Mouse (Mus musculus) CD4-positive, CD25-positive, alpha-beta regulatory T cell (primary cell): ENCODE data around the gene Lelp1. TPM values are rescaled to one million over a fixed set of nuclear protein-coding genes. Genes with fewer than 3 reads are reported as not detected.

Experiments
- polyA plus RNA-seq: library from polyadenylated mRNA; unstranded; fragments of 100-300 nt; shearing (Covaris generic); gene quantifications from one replicate; pipeline ENCODE4 v1.2.1, GENCODE M21; 2017

The Lelp1 gene
- not detected for polyA plus RNA-seq

GRCm38 (mm10) chr3:92142644-92143043 lies at the start of gene Lelp1:
Gene Lelp1, minus strand, starts transcription at chr3:92142744.

GRCm38 (mm10) chr3:92123847-92124246 lies 18.7 kb downstream of the Lelp1 start, which contains the start of gene Prr9:
Gene Prr9, minus strand, starts transcription at chr3:92123947.

Other genes starting within 250 kb of the Lelp1 start
- gene Pglyrp3, start 128.2 kb downstream of the Lelp1 start, polyA plus RNA-seq = not detected
- gene Lor, start 59.6 kb downstream of the Lelp1 start, polyA plus RNA-seq = not detected
- gene Prr9, start 18.8 kb downstream of the Lelp1 start, polyA plus RNA-seq = not detected
- not detected for gene Sprr2a1, start 73.1 kb upstream of the Lelp1 start, polyA plus RNA-seq
- not detected for gene Sprr2a2, start 73.2 kb upstream of the Lelp1 start, polyA plus RNA-seq
- not detected for gene Sprr2a3, start 142.7 kb upstream of the Lelp1 start, polyA plus RNA-seq
- gene Sprr2b, start 173.9 kb upstream of the Lelp1 start, polyA plus RNA-seq = not detected
- gene Sprr2d, start 196.4 kb upstream of the Lelp1 start, polyA plus RNA-seq = not detected
- gene Sprr2e, start 209.4 kb upstream of the Lelp1 start, polyA plus RNA-seq = not detected
- gene Sprr2f, start 222.4 kb upstream of the Lelp1 start, polyA plus RNA-seq = not detected
- not detected for gene Sprr2h, start 242.9 kb upstream of the Lelp1 start, polyA plus RNA-seq